Mouse (Mus musculus) lung, embryonic 14.5 days (tissue): Measurements from ENCODE around the gene Stard8. TPM values are rescaled to one million over a fixed set of nuclear protein-coding genes. Genes with fewer than 3 reads are reported as not detected.

Source experiments
- ATAC-seq: fragments of 200-750 bp; cut with Nextera tagmentation; 2 replicates; pipeline ENCODE4 v1.8.0; 2017; ENCODE audit warnings: mild to moderate bottlenecking, moderate TSS enrichment, moderate library complexity; ENCODE audit not compliant: insufficient read depth
- DNase-seq: peaks from one replicate; pipeline ENCODE4 v3.0.0-alpha.2; 2015
- H3K27ac ChIP-seq: fragments of 300-500 bp; sonication (generic); 2 replicates; pipeline ENCODE4 v1.5.1; 2014; ENCODE audit warnings: low read depth, mild to moderate bottlenecking, moderate library complexity
- H3K27me3 ChIP-seq: fragments of 300-500 bp; sonication (generic); 2 replicates; pipeline ENCODE4 v1.6.1; 2014; ENCODE audit warnings: low read length, control low read depth; ENCODE audit not compliant: insufficient read depth
- H3K36me3 ChIP-seq: fragments of 300-500 bp; sonication (generic); 2 replicates; pipeline ENCODE4 v1.6.1; 2014; ENCODE audit warnings: control low read depth; ENCODE audit not compliant: insufficient read depth
- H3K4me1 ChIP-seq: fragments of 300-500 bp; sonication (generic); 2 replicates; pipeline ENCODE4 v1.6.1; 2014; ENCODE audit warnings: antibody characterized with exemption, control low read depth; ENCODE audit not compliant: insufficient read depth
- H3K4me2 ChIP-seq: fragments of 300-500 bp; sonication (generic); 2 replicates; pipeline ENCODE4 v1.6.1; 2014; ENCODE audit warnings: mild to moderate bottlenecking
- H3K4me3 ChIP-seq: fragments of 300-500 bp; sonication (generic); 2 replicates; pipeline ENCODE4 v1.5.1; 2014; ENCODE audit warnings: low read depth, low read length
- H3K9ac ChIP-seq: fragments of 300-500 bp; sonication (generic); 2 replicates; pipeline ENCODE4 v1.6.1; 2014
- H3K9me3 ChIP-seq: fragments of 300-500 bp; sonication (generic); 2 replicates; pipeline ENCODE4 v1.6.1; 2016; ENCODE audit warnings: low read depth, low read length, control low read depth
- CTCF ChIP-seq: IDR thresholded peaks from 2 replicates; pipeline ENCODE4 v1.5.1; 2016; ENCODE audit warnings: antibody characterized with exemption, low read depth
- WGBS: fragments of 180-500 bp; shearing (Covaris S2); extraction: QIAGEN DNeasy Blood & Tissue Kit; methylation state at CpG from one replicate; pipeline ENCODE4 v1.1.7; 2014; 5-methylcytosine and 5-hydroxymethylcytosine counted together
- polyA plus RNA-seq: library from polyadenylated mRNA; unstranded; fragments of >200 nt; fragmentation: Nextera tagmentation; extraction: Ambion mirVana; gene quantifications from 2 replicates; pipeline ENCODE4 v1.2.1, GENCODE M21; 2014

The Stard8 gene
- polyA plus RNA-seq, 1 experiment from 2014 or later = 11.3 TPM

DNA sequence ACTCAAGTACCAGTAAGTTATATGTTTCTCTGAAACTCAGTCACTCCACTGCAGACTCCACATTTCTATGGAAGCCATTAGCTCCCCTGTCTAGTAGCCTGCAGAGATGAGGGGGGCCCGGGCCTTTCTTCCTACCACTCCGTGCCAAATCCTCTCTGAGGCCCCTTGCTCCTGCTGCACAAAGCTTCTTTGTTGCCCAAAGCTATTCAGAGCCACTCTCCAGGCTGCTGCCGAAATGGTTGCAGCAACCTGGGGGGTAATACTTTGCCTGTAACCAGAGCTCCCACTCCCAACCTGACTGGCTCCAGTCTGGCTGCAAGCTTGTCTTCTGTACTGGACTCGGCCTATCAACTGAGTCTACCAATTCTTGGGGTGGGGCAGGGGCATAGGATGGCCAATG lies 17.2 kb downstream of the Stard8 start:
- no peaks in the 10 kb centered on the region for H3K4me1 ChIP-seq
- ATAC-seq (peak; percentile 28; the same call in 1 of the 2 replicates), DNase-seq (no peak)
- H3K4me3 ChIP-seq = no peak overlapping the region
- H3K27me3 ChIP-seq = no peaks in the 10 kb centered on the region; the same call in 1 of the 2 replicates
- H3K27ac ChIP-seq = no peak overlapping the region
- no peaks in the 10 kb centered on the region for H3K9me3 ChIP-seq
- no peak overlapping the region for H3K4me2 ChIP-seq
- no peaks in the 10 kb centered on the region for H3K36me3 ChIP-seq
- WGBS = 60% methylated on average over 4 of the region's 4 CpGs
- H3K9ac ChIP-seq = no peak overlapping the region
- no peak for TF ChIP-seq CTCF

DNA sequence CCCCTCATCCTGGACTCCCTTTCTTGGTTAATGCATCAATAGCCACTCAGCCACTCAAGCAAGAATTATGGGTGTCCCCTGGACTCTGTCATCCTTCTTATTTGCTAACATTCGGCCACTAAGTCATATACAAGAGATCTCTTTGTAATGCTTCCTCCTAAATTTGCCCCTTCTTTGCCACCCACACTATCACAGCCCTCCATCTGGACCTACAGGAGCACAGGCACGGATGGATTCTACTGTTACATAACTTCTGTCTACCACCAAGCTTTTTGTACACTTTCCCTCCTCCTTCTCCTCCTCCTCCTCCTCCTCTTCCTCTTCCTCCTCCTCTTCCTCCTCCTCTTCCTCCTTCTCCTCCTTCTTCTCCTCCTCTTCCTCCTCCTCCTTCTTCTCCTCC lies 18.5 kb downstream of the Stard8 start:
- H3K4me3 ChIP-seq = no peak overlapping the region
- WGBS = 62% methylated on average over 2 of the region's 2 CpGs

DNA sequence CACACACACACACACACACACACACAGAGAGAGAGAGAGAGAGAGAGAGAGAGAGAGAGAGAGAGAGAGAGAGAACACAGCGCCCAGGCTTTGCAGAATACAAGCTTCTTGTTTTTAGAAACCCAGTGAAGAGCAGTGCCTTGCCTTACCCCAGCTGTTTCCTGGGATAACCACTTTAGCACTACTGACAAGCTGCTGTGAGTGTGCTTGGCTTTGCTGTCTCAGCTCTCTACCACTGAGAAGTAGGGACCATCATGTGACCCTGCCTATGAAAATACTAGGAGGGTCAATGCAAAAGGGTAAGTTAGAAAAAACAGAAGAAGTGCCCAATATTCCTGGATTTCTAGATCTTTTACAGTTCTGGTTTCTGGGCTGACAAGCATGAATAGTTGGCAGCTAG lies 20.9 kb downstream of the Stard8 start:
- no peaks in the 10 kb centered on the region for H3K4me1 ChIP-seq
- TF ChIP-seq CTCF = no peak
- no peaks in the 10 kb centered on the region for H3K36me3 ChIP-seq
- WGBS = 75% methylated on average over 1 of the region's 1 CpGs
- DNase-seq (no peak), ATAC-seq (no peak)
- H3K27me3 ChIP-seq = no peaks in the 10 kb centered on the region; the same call in 1 of the 2 replicates
- H3K4me3 ChIP-seq = no peak overlapping the region
- H3K27ac ChIP-seq = no peak overlapping the region
- H3K9ac ChIP-seq = no peak overlapping the region
- H3K9me3 ChIP-seq = no peaks in the 10 kb centered on the region
- H3K4me2 ChIP-seq = no peak overlapping the region

More for the DNA sequence above, 18.5 kb downstream of the Stard8 start:
- H3K9me3 ChIP-seq = no peaks in the 10 kb centered on the region
- H3K27me3 ChIP-seq = no peaks in the 10 kb centered on the region; the same call in 1 of the 2 replicates
- ATAC-seq (no peak), DNase-seq (no peak)
- no peak overlapping the region for H3K27ac ChIP-seq
- no peak for TF ChIP-seq CTCF
- H3K4me2 ChIP-seq = no peak overlapping the region
- H3K4me1 ChIP-seq = no peaks in the 10 kb centered on the region
- H3K36me3 ChIP-seq = no peaks in the 10 kb centered on the region
- no peak overlapping the region for H3K9ac ChIP-seq

DNA sequence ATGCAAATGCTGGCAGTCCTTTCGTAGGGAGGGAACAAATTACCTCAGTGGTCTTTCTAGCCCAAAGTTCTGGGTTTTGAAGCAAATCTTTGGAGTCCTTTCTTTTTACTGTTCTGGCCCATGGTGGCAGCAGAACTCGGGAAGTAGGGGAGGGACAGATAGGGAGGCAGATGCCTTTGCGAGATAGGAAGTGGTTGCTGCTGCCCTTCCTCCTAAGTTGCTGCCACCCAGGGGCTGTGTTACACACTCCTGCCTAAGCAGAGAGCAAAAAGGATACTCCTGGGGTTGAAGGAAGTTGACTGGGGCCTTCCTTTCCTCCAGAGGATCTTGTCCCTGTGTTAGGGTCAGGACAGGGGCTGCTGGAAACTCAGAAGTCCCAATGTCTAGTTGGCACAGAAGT lies 32.4 kb downstream of the Stard8 start:
- WGBS = 40% methylated on average over 3 of the region's 3 CpGs
- DNase-seq = no peak
- no peak for TF ChIP-seq CTCF
- Histone ChIP-seq H3K4me3 (no peak overlapping the region), H3K4me2 (no peak overlapping the region), H3K4me1 (no peaks in the 10 kb centered on the region), H3K9me3 (no peaks in the 10 kb centered on the region), H3K9ac (no peak overlapping the region), H3K27ac (no peak overlapping the region), H3K27me3 (no peaks in the 10 kb centered on the region; the same call in 1 of the 2 replicates), H3K36me3 (no peaks in the 10 kb centered on the region)
- ATAC-seq = no peak

DNA sequence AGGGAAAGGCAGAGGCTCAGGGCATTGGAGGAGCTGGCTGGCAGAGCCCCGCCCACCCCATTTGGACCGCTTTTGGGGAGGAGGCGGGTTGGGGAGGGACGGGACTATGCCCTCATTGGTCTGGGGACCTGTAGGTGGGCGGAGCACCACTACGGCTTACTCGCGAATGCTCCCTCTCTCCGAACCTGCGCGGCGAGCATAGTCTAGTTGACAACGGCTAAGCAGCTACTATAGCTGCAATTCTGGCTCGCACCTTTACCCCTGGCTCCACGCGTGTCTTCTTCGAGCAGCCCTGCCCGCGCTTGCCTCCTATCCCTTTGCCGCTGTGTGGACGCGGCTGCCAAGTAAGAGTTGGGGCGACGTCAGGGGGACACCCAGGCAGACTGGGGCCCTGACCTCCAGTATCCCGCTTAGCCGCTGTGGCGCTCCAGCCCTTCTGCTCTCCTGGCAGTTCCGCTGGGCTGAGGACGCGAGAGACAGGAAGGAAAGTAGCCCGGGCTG lies 39.5 kb downstream of the Stard8 start:
- Histone ChIP-seq H3K27me3 (peaks cover 8% of the 10 kb centered on the region; the same call in 1 of the 2 replicates), H3K4me2 (peak overlapping the region; percentile 73), H3K9me3 (no peaks in the 10 kb centered on the region), H3K4me3 (peak overlapping the region; percentile 42), H3K4me1 (no peaks in the 10 kb centered on the region), H3K27ac (no peak overlapping the region), H3K9ac (peak overlapping the region; percentile 41), H3K36me3 (no peaks in the 10 kb centered on the region)
- WGBS = 10% methylated on average over 31 of the region's 31 CpGs
- TF ChIP-seq CTCF = 0 out of 2 replicates have a peak, but pooled peaks have one; percentile 8
- DNase-seq (peak; percentile 87), ATAC-seq (peak; percentile 97)

DNA sequence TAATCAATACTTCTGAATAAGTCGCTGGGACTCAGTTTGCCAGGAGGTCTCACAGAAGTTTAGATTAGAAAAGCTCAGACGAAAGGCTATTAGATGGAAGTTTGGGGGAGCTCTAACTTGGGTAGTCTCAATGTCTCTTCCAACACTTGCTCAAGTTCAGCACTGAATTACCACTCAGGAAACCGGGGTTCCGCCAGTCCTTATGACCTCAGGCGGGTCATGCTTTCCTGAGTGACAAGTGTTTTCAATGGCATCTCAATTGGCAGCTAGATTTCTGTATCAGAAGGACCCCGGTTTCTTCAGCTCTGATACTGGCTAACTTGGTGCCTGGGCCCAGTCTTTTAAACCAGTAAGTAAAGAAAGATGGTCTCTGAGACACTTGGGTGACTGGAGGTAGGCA lies 40.2 kb downstream of the Stard8 start:
- Histone ChIP-seq H3K27me3 (peaks cover 8% of the 10 kb centered on the region; the same call in 1 of the 2 replicates), H3K27ac (no peak overlapping the region), H3K4me2 (peak overlapping the region; percentile 73), H3K36me3 (no peaks in the 10 kb centered on the region), H3K4me3 (peak overlapping the region; percentile 42), H3K4me1 (no peaks in the 10 kb centered on the region), H3K9me3 (no peaks in the 10 kb centered on the region), H3K9ac (peak overlapping the region; percentile 41; the same call in 1 of the 2 replicates)
- ATAC-seq (no peak), DNase-seq (no peak)
- 34% methylated on average over 6 of the region's 6 CpGs for WGBS
- TF ChIP-seq CTCF = no peak

DNA sequence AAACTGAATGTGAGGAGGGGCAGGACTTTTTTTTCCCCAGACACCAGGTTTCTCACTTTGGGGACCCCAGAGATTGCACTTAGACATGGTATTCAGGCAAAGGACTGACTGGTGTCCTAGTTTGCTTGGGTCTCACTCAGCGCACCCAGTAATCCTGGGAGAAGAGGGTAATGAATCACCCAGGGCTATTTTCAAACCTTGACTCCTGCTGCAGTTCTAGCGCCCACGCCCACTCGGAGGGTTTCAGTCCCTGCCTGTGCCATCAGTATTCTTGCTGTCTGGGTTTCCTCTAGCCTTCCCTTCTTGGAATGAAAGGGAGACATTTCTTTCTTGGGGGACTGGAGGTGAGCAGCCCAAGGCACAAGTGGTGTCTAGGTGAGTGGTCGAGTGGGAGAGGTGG lies 40.7 kb downstream of the Stard8 start:
- ATAC-seq = no peak
- 74% methylated on average over 5 of the region's 5 CpGs for WGBS
- H3K4me2 ChIP-seq = peak overlapping the region; percentile 73
- TF ChIP-seq CTCF = no peak
- H3K27ac ChIP-seq = no peak overlapping the region
- H3K9me3 ChIP-seq = no peaks in the 10 kb centered on the region
- H3K4me1 ChIP-seq = no peaks in the 10 kb centered on the region
- DNase-seq = no peak
- no peaks in the 10 kb centered on the region for H3K36me3 ChIP-seq
- H3K4me3 ChIP-seq = peak overlapping the region; percentile 42; the same call in 1 of the 2 replicates
- H3K27me3 ChIP-seq = peaks cover 8% of the 10 kb centered on the region; the same call in 1 of the 2 replicates
- no peak overlapping the region for H3K9ac ChIP-seq
